Mouse (Mus musculus): ENCODE results near the gene Zfp30.

DNA sequence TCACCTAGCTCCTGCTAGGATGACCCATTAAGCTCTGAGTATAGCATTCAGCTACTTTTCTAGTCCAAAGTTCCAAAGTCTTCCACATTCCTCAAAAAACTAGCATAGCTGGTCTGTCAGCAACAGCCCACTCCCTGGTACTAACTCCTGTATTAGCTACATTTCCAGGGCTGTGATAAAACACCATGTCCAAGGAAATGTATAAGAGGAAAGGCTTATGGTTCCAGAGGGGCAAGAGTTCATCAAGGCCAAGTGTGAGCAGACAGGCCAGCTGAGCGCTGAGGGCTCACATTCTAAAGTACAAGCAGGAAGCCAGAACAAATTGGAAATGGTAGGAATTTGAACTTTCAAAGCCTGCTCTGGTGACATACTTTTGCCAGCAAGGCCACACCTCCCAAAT, 58.3 kb downstream of the Zfp30 start:
- TF ChIP-seq CTCF (IDR thresholded peaks at IDR 0.05; ENCODE audit: low read depth, low read length): no peak
- TF ChIP-seq POLR2A (IDR thresholded peaks at IDR 0.05; ENCODE audit: insufficient read depth, low read length): no peak
- TF ChIP-seq EP300 (IDR thresholded peaks at IDR 0.05; ENCODE audit: insufficient read depth, low read depth, low read length): no peak

All from ES-Bruce4 (cell line).